Mouse (Mus musculus) small intestine, adult 10 weeks (tissue): ENCODE measurements around the gene Hnf1b. TPM values are rescaled to one million over a fixed set of nuclear protein-coding genes. Genes with fewer than 3 reads are reported as not detected.

Source experiments
- polyA plus RNA-seq: library from polyadenylated mRNA; stranded (reverse); fragments of 350-450 nt; fragmentation: Illumina TruSeq; extraction: RNeasy Lipid Tissue Mini Kit (QIAGEN cat#74804); gene quantifications from one replicate; pipeline ENCODE4 v1.2.3, GENCODE M21; 2014; ENCODE audit warnings: low replicate concordance

The Hnf1b gene
- polyA plus RNA-seq = 6.3 TPM

DNA sequence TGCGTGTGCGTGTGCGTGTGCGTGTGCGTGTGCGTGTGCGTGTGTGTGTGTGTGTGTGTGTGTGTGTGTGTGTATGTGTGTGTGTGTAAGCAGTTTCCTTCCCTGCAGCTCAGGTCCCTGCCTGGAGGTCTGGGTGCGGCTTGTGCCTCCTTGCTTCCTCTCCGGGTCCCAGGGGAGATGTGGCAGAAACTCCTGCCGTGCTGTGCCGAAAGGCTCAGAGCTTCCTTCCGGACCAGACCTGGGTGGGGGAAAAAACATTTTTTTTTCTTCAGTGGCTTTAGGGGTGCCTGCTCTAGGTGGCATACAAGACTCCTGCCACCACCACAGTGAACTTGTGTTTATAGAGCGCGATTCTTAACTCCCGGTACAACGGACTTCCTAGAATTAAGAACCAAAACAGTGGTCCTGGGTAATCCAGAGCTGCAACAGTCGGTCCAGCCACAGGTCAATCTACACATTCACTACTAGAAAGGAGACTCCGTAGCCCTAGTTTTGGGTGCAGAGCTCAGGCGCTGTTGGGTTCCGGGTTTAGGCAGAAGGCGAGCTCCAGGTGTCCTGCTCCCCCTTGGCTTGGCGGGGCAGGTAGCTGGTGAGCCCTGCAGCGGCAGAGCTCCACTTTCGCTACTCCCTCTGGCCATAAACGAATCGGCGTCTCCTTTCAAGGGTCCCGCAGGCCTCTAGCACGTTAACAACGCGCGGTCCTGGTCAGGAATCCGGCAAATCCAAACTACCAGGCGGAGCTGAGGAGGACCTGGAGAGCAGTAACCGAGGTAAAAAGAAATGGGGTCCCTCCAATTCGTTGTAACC is at the start of gene Hnf1b:
Gene Hnf1b (plus strand): TSS at position 535 of the 807 bp plus-strand sequence.

DNA sequence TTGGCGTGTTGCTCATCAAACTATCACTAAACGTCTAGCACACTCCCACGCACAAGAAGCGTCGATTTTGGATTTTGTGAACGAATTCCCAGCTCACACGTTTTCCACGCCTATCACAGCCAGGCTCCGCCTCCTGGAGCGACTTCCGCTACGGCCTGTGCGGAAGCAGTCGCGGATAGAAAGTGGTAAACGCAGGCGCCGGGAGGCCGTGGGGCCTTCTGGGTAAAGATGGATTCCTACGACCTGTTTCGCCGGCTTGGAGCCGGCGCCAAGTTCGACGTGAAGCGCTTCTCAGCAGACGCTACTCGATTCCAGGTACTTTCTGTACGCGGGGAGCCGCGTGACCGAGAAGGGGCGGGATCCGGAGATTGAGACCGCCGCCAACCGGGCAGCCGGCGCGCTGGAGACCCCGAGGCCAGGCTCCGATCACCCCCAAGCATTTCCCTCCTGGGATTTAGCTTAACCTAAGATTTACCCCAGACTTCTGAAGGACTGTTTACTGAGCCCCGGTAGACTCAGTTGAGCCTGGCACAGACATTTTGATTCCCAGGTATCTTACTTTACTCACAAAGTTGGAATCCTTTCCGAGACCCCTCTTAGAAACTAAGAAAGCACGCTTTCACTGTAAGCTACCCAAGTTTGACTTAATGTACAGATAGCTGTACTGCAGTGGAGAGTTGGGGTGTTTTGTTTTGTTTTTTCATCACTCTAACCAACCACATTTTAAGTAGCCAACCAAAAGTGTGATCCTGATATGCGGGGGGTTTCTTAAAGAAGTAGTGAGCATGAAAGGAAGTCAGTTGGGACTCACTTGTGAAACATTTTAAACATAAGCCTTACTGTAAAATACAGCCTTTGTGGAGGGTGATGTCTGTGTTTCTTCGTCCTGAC is 92.3 kb downstream of the Hnf1b start, which contains the start of gene Ddx52:
Gene Ddx52 (plus strand): TSS at position 113 of the 891 bp plus-strand sequence.

Other genes with a start within 250 kb of the Hnf1b start
- gene Rpl9-ps1, start 204.4 kb upstream of the Hnf1b start, polyA plus RNA-seq = not detected
- gene Ccl3, start 200.7 kb upstream of the Hnf1b start, polyA plus RNA-seq = 1.9 TPM
- gene Ccl4, start 187.5 kb upstream of the Hnf1b start, polyA plus RNA-seq = not detected
- gene Wfdc17, start 146.1 kb upstream of the Hnf1b start, polyA plus RNA-seq = 24.5 TPM
- gene Wfdc18, start 141.0 kb upstream of the Hnf1b start, polyA plus RNA-seq = not detected
- 5.0 TPM for gene Wfdc21, start 103.1 kb upstream of the Hnf1b start, polyA plus RNA-seq
- gene Heatr6, start 96.4 kb upstream of the Hnf1b start, polyA plus RNA-seq = 6.8 TPM
- gene Ddx52, start 92.0 kb downstream of the Hnf1b start, polyA plus RNA-seq = 47.5 TPM
- 11.4 TPM for gene Synrg, start 114.4 kb downstream of the Hnf1b start, polyA plus RNA-seq
- 0.48 TPM for gene Dusp14, start 219.2 kb downstream of the Hnf1b start, polyA plus RNA-seq